Mouse (Mus musculus) bone marrow macrophage, adult 2 months (primary cell): ENCODE results near the gene Nkrf. TPM values are rescaled to one million over a fixed set of nuclear protein-coding genes. Genes with fewer than 3 reads are reported as not detected.

ENCODE experiments used
- H3K27ac ChIP-seq: 2 replicates; pipeline ENCODE4 v1.5.1; 2012; ENCODE audit warnings: low read depth, low read length; ENCODE audit not compliant: insufficient read depth
- H3K4me1 ChIP-seq: 2 replicates; pipeline ENCODE4 v1.6.1; 2012; ENCODE audit warnings: low read length; ENCODE audit not compliant: control insufficient read depth, insufficient read depth
- H3K4me3 ChIP-seq: 2 replicates; pipeline ENCODE4 v1.5.1; 2012; ENCODE audit warnings: mild to moderate bottlenecking, low read length, moderate library complexity; ENCODE audit not compliant: insufficient read depth
- CTCF ChIP-seq: IDR thresholded peaks from 2 replicates; pipeline ENCODE4 v1.5.1; 2012; ENCODE audit warnings: low read depth, mild to moderate bottlenecking, low read length, moderate library complexity
- POLR2A ChIP-seq: IDR thresholded peaks from 2 replicates; pipeline ENCODE4 v1.6.1; 2012; ENCODE audit warnings: mild to moderate bottlenecking, low read depth, low read length, borderline replicate concordance
- polyA plus RNA-seq: library from polyadenylated mRNA; stranded (reverse); fragments of >200 nt; gene quantifications from 2 replicates; pipeline ENCODE4 v1.2.4, GENCODE M21; 2012; ENCODE audit not compliant: missing spikeins, insufficient read depth, insufficient read length

Gene Nkrf
- polyA plus RNA-seq = 1.9 and 3.2 TPM in 2 replicates

- TF ChIP-seq POLR2A (no peak), CTCF (no peak)
- Histone ChIP-seq H3K27ac (peak within 1 kb of the TSS; percentile 55), H3K4me3 (peak within 1 kb of the TSS; percentile 76), H3K4me1 (peaks cover 4% of the 10 kb centered on the region)
These were observed at the start of gene Nkrf for GRCm38 (mm10) chrX:36902321-36903114. Nkrf (minus strand) TSS chrX:36902899.

GRCm38 (mm10) chrX:36941106-36941505 is 38.4 kb upstream of the Nkrf start:
- Histone ChIP-seq H3K27ac (no peak overlapping the region), H3K4me3 (no peak overlapping the region), H3K4me1 (peaks cover 10% of the 10 kb centered on the region)
- TF ChIP-seq POLR2A = no peak
- TF ChIP-seq CTCF = no peak

- peaks cover 10% of the 10 kb centered on the region for H3K4me1 ChIP-seq
- TF ChIP-seq CTCF (no peak), POLR2A (no peak)
- H3K4me3 ChIP-seq = no peak overlapping the region
- no peak overlapping the region for H3K27ac ChIP-seq
These were observed 37.2 kb upstream of the Nkrf start for GRCm38 (mm10) chrX:36939806-36940413.

GRCm38 (mm10) chrX:36935326-36935966 is 32.7 kb upstream of the Nkrf start:
- TF ChIP-seq POLR2A (no peak), CTCF (no peak)
- peaks cover 8% of the 10 kb centered on the region for H3K4me1 ChIP-seq
- H3K27ac ChIP-seq = no peak overlapping the region
- no peak overlapping the region for H3K4me3 ChIP-seq

- peaks cover 11% of the 10 kb centered on the region for H3K4me1 ChIP-seq
- TF ChIP-seq POLR2A (no peak), CTCF (no peak)
These were observed 27.9 kb upstream of the Nkrf start for GRCm38 (mm10) chrX:36930574-36930973.

GRCm38 (mm10) chrX:36929694-36930093 is 27.0 kb upstream of the Nkrf start:
- no peak for TF ChIP-seq POLR2A
- no peak for TF ChIP-seq CTCF
- peaks cover 11% of the 10 kb centered on the region for H3K4me1 ChIP-seq
- no peak overlapping the region for H3K4me3 ChIP-seq
- H3K27ac ChIP-seq = no peak overlapping the region

More at GRCm38 (mm10) chrX:36930574-36930973, 27.9 kb upstream of the Nkrf start:
- no peak overlapping the region for H3K27ac ChIP-seq
- H3K4me3 ChIP-seq = no peak overlapping the region

GRCm38 (mm10) chrX:36928791-36929190 is 26.1 kb upstream of the Nkrf start:
- Histone ChIP-seq H3K4me1 (peaks cover 11% of the 10 kb centered on the region), H3K27ac (no peak overlapping the region), H3K4me3 (no peak overlapping the region)
- TF ChIP-seq CTCF (no peak), POLR2A (no peak)

GRCm38 (mm10) chrX:36921346-36921745 is 18.6 kb upstream of the Nkrf start:
- TF ChIP-seq CTCF = no peak
- TF ChIP-seq POLR2A = no peak
- Histone ChIP-seq H3K27ac (no peak overlapping the region), H3K4me1 (no peaks in the 10 kb centered on the region), H3K4me3 (no peak overlapping the region)

- TF ChIP-seq CTCF (no peak), POLR2A (no peak)
- Histone ChIP-seq H3K27ac (no peak overlapping the region), H3K4me3 (no peak overlapping the region)
These were observed 15.1 kb upstream of the Nkrf start for GRCm38 (mm10) chrX:36917749-36918148.

GRCm38 (mm10) chrX:36911343-36911742 is 8.6 kb upstream of the Nkrf start:
- Histone ChIP-seq H3K4me3 (no peak overlapping the region), H3K27ac (no peak overlapping the region), H3K4me1 (peaks cover 11% of the 10 kb centered on the region)
- TF ChIP-seq POLR2A (no peak), CTCF (no peak)

More at GRCm38 (mm10) chrX:36917749-36918148, 15.1 kb upstream of the Nkrf start:
- no peaks in the 10 kb centered on the region for H3K4me1 ChIP-seq
